Mouse (Mus musculus) monocyte, adult 2 months (primary cell): ENCODE data around the gene Rph3a.
"Not testable (repeated sequence)": the region's sequence is repeated elsewhere in the genome, so short reads cannot be mapped to it uniquely, and the experiment has no call there.

Source experiments
- DNase-seq, 2 experiments: peaks; one replicate each; pipeline ENCODE4 v3.0.0; 2022; ENCODE audit warnings: low spot score in 2 of 2, low read depth in 1 of 2

The Rph3a gene

GRCm38 (mm10) chr5:120976138-120976537 lies 33.8 kb downstream of the Rph3a start:
- DNase-seq, result no peak

- DNase-seq, result no peak
These were observed 35.4 kb downstream of the Rph3a start for GRCm38 (mm10) chr5:120974522-120974921.

GRCm38 (mm10) chr5:120972278-120972677 lies 37.6 kb downstream of the Rph3a start:
- DNase-seq, result no peak

- DNase-seq, result no peak
These were observed 38.6 kb downstream of the Rph3a start for GRCm38 (mm10) chr5:120971326-120971725.

- no peak for DNase-seq
These were observed 40.2 kb downstream of the Rph3a start for GRCm38 (mm10) chr5:120969703-120970102.

GRCm38 (mm10) chr5:120968799-120969198 lies 41.1 kb downstream of the Rph3a start:
- DNase-seq, result no peak

- no peak for DNase-seq
These were observed 41.8 kb downstream of the Rph3a start for GRCm38 (mm10) chr5:120968134-120968532.

- no peak for DNase-seq
These were observed 42.3 kb downstream of the Rph3a start for GRCm38 (mm10) chr5:120967355-120968133.

GRCm38 (mm10) chr5:120966894-120967293 lies 43.0 kb downstream of the Rph3a start:
- no peak for DNase-seq

GRCm38 (mm10) chr5:120966156-120966555 lies 43.7 kb downstream of the Rph3a start:
- no peak for DNase-seq

GRCm38 (mm10) chr5:120961004-120961403 lies 48.9 kb downstream of the Rph3a start:
- no peak for DNase-seq

GRCm38 (mm10) chr5:120953974-120954373 lies 55.9 kb downstream of the Rph3a start:
- no peak for DNase-seq

GRCm38 (mm10) chr5:120952242-120952770 lies 57.6 kb downstream of the Rph3a start:
- no peak for DNase-seq

GRCm38 (mm10) chr5:120942076-120942475 lies 67.8 kb downstream of the Rph3a start:
- DNase-seq, result no peak

- DNase-seq, result no peak
These were observed 71.3 kb downstream of the Rph3a start for GRCm38 (mm10) chr5:120938586-120938985.

- DNase-seq, result no peak
These were observed 72.1 kb downstream of the Rph3a start for GRCm38 (mm10) chr5:120937841-120938240.

GRCm38 (mm10) chr5:120933966-120934365 lies 75.9 kb downstream of the Rph3a start:
- no peak for DNase-seq

GRCm38 (mm10) chr5:120927036-120927435 lies 82.9 kb downstream of the Rph3a start:
- DNase-seq, result no peak

GRCm38 (mm10) chr5:120926311-120926710 lies 83.6 kb downstream of the Rph3a start:
- DNase-seq, result not testable (repeated sequence)

GRCm38 (mm10) chr5:120924520-120924919 lies 85.4 kb downstream of the Rph3a start:
- not testable (repeated sequence) for DNase-seq

GRCm38 (mm10) chr5:120923969-120924368 lies 85.9 kb downstream of the Rph3a start:
- no peak for DNase-seq

- no peak for DNase-seq
These were observed 89.6 kb downstream of the Rph3a start for GRCm38 (mm10) chr5:120920296-120920695.
